Mouse (Mus musculus) heart, embryonic 12.5 days (tissue): ENCODE data around the gene Faf2. TPM values are rescaled to one million over a fixed set of nuclear protein-coding genes. Genes with fewer than 3 reads are reported as not detected.
"Not testable (repeated sequence)": the region's sequence is repeated elsewhere in the genome, so short reads cannot be mapped to it uniquely, and the experiment has no call there.

ENCODE experiments used
- ATAC-seq: fragments of 200-750 bp; cut with Nextera tagmentation; 2 replicates; pipeline ENCODE4 v1.8.0; 2017; ENCODE audit warnings: moderate TSS enrichment, moderate library complexity; ENCODE audit not compliant: insufficient number of reproducible peaks, low FRiP score
- H3K27ac ChIP-seq: fragments of 300-500 bp; sonication (generic); 2 replicates; pipeline ENCODE4 v1.5.1; 2016; ENCODE audit warnings: mild to moderate bottlenecking, moderate library complexity; ENCODE audit not compliant: poor library complexity, severe bottlenecking
- H3K27me3 ChIP-seq: fragments of 300-500 bp; sonication (generic); replicated peaks from 2 replicates; pipeline ENCODE4 v1.6.1; 2016; ENCODE audit warnings: mild to moderate bottlenecking, moderate library complexity
- H3K36me3 ChIP-seq: fragments of 300-500 bp; sonication (generic); 2 replicates; pipeline ENCODE4 v1.6.1; 2016; ENCODE audit warnings: mild to moderate bottlenecking, moderate library complexity
- H3K4me1 ChIP-seq: fragments of 300-500 bp; sonication (generic); replicated peaks from 2 replicates; pipeline ENCODE4 v1.6.1; 2016; ENCODE audit warnings: mild to moderate bottlenecking
- H3K4me2 ChIP-seq: fragments of 300-500 bp; sonication (generic); 2 replicates; pipeline ENCODE4 v1.6.1; 2016; ENCODE audit warnings: mild to moderate bottlenecking, moderate library complexity
- H3K4me3 ChIP-seq: fragments of 300-500 bp; sonication (generic); 2 replicates; pipeline ENCODE4 v1.5.1; 2016; ENCODE audit warnings: mild to moderate bottlenecking
- H3K9ac ChIP-seq: fragments of 300-500 bp; sonication (generic); 2 replicates; pipeline ENCODE4 v1.6.1; 2016; ENCODE audit warnings: mild to moderate bottlenecking, moderate library complexity
- H3K9me3 ChIP-seq: fragments of 300-500 bp; sonication (generic); replicated peaks from 2 replicates; pipeline ENCODE4 v1.6.1; 2016; ENCODE audit warnings: mild to moderate bottlenecking, moderate library complexity
- WGBS: fragments of 180-500 bp; shearing (Covaris S2); methylation state at CpG from one replicate; pipeline ENCODE4 v1.1.7; 2016; 5-methylcytosine and 5-hydroxymethylcytosine counted together
- polyA plus RNA-seq: library from polyadenylated mRNA; unstranded; fragments of >200 nt; fragmentation: Nextera tagmentation; extraction: Ambion mirVana; gene quantifications from 2 replicates; pipeline ENCODE4 v1.2.1, GENCODE M21; 2016

The Faf2 gene
- polyA plus RNA-seq, 1 experiment from 2014 or later = 48.8 TPM

DNA sequence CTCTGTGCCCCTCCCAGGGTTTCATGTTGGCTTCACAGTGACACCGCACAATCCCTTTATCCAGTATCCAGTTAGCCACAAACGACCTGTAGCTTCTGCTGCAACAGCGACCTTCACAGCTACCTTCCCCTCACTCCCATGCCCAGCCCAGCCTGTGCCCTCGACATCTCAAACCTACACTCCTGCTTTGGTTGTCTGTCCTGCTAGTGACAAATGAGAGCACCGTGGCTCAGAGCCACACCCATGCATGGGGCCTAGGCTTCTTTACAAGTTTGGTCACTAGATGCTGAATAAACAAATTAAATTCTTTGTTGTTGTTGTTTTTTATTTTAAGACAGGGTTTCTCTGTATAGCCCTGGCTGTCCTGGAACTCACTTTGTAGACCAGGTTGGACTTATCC, 14.4 kb upstream of the Faf2 start:
- peaks cover 12% of the 10 kb centered on the region; the same call in 1 of the 2 replicates for H3K36me3 ChIP-seq
- no peak overlapping the region for H3K4me3 ChIP-seq
- H3K4me2 ChIP-seq = no peak overlapping the region
- ATAC-seq = no peak
- no peak overlapping the region for H3K27ac ChIP-seq
- H3K4me1 ChIP-seq = peaks cover 28% of the 10 kb centered on the region
- no peaks in the 10 kb centered on the region for H3K9me3 ChIP-seq
- 65% methylated on average over 5 of the region's 5 CpGs for WGBS
- no peak overlapping the region for H3K9ac ChIP-seq
- H3K27me3 ChIP-seq = no peaks in the 10 kb centered on the region

DNA sequence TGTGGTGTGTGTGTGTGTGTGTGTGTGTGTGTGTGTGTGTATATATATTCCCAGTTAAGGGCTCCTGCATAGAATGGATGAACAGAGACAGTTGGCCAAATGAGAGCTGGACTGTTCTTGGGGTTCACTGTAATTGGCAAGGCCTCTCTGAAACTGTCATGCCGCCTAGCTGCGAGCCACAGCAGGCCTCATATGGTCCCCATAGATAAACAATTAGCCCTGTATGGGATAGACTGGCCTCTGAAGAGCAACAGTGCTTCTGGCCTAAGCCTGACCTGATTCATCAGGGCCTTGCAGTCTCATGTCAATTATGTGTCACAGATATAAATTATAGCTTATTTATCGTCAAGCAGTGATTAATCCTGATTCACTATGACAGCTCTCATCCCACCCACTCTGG, 13.6 kb upstream of the Faf2 start:
- Histone ChIP-seq H3K36me3 (peaks cover 12% of the 10 kb centered on the region; the same call in 1 of the 2 replicates), H3K4me2 (no peak overlapping the region), H3K4me1 (peaks cover 22% of the 10 kb centered on the region), H3K27ac (no peak overlapping the region), H3K4me3 (no peak overlapping the region), H3K27me3 (no peaks in the 10 kb centered on the region), H3K9ac (no peak overlapping the region), H3K9me3 (no peaks in the 10 kb centered on the region)
- ATAC-seq = no peak
- WGBS = 77% methylated on average over 3 of the region's 3 CpGs

DNA sequence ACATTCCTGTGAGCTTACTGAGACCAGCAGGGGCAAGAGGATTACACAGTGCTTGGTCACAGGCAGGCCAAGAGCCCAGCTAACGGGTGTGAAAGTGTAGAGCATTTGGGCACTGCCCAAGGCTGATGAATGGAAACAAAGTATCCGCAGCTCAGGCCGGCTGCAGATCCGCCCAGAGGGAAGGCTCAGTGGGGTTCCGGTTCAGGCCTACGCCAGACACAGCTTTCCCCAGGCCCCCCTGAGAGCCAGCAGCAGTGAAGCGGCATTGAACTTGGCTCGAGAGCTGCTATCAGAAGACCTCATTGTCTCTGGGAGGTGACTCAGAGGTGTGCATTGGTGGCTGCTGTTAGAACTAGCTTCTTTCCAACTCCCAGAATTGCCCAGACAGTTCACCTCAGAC, 12.9 kb upstream of the Faf2 start:
- Histone ChIP-seq H3K36me3 (peaks cover 12% of the 10 kb centered on the region; the same call in 1 of the 2 replicates), H3K4me1 (peaks cover 20% of the 10 kb centered on the region), H3K9ac (peak overlapping the region; percentile 31; the same call in 1 of the 2 replicates), H3K27me3 (no peaks in the 10 kb centered on the region), H3K27ac (no peak overlapping the region), H3K9me3 (no peaks in the 10 kb centered on the region), H3K4me3 (no peak overlapping the region), H3K4me2 (peak overlapping the region; percentile 27)
- 0 out of 2 replicates have a peak, but pooled peaks have one; percentile 10 for ATAC-seq
- 32% methylated on average over 8 of the region's 8 CpGs for WGBS

DNA sequence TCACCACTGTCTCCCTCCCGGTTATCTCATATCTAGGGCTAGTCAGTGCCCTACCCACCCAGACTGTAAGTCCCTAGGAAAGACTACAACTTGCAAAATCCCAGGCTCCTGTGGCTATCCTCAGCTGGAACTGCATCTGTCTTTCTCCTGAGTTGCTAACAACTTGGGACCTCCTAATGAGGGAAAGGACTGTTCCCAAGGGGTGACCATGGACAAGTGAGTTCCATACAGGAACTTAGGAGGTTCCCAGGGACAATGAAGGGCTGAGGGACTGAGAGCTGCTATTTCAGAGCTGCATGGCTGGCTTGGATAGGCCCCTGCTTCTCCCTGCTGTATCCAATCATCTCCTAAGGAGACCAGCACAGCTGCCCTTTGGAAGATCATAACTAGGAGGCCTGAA, 12.3 kb upstream of the Faf2 start:
- Histone ChIP-seq H3K4me2 (peak overlapping the region; percentile 27; the same call in 1 of the 2 replicates), H3K4me3 (no peak overlapping the region), H3K27ac (no peak overlapping the region; the same call in 1 of the 2 replicates), H3K36me3 (peaks cover 12% of the 10 kb centered on the region; the same call in 1 of the 2 replicates), H3K9ac (peak overlapping the region; percentile 31; the same call in 1 of the 2 replicates), H3K27me3 (no peaks in the 10 kb centered on the region), H3K9me3 (no peaks in the 10 kb centered on the region), H3K4me1 (peaks cover 20% of the 10 kb centered on the region)
- WGBS = 4% methylated on average over 1 of the region's 1 CpGs
- ATAC-seq = no peak

DNA sequence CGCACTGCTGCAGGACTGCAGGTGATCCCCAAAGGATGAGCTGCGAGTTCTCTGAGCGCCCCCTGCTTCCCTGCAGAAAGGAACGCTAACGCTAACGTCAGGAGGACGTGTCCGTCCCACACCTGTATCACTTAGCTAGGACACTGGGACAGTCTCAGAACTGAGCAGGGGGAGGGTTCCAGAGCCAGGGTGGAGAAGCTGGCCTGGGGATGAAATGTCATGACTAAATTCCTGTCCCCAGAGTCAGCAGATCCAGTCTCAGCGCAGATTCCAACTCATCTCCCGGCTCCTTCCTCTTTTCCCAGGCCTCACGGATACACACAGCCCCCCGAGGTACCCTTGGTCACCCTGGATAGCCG, 11.0 kb upstream of the Faf2 start:
- Histone ChIP-seq H3K4me1 (peaks cover 20% of the 10 kb centered on the region), H3K27me3 (no peaks in the 10 kb centered on the region), H3K9ac (peak overlapping the region; percentile 88), H3K4me2 (peak overlapping the region; percentile 96), H3K27ac (0 out of 2 replicates have a peak overlapping the region, but pooled peaks have one; percentile 7), H3K36me3 (peaks cover 2% of the 10 kb centered on the region; the same call in 1 of the 2 replicates), H3K9me3 (no peaks in the 10 kb centered on the region), H3K4me3 (peak overlapping the region; percentile 76)
- WGBS = 13% methylated on average over 13 of the region's 13 CpGs
- ATAC-seq = 0 out of 2 replicates have a peak, but pooled peaks have one; percentile 26

DNA sequence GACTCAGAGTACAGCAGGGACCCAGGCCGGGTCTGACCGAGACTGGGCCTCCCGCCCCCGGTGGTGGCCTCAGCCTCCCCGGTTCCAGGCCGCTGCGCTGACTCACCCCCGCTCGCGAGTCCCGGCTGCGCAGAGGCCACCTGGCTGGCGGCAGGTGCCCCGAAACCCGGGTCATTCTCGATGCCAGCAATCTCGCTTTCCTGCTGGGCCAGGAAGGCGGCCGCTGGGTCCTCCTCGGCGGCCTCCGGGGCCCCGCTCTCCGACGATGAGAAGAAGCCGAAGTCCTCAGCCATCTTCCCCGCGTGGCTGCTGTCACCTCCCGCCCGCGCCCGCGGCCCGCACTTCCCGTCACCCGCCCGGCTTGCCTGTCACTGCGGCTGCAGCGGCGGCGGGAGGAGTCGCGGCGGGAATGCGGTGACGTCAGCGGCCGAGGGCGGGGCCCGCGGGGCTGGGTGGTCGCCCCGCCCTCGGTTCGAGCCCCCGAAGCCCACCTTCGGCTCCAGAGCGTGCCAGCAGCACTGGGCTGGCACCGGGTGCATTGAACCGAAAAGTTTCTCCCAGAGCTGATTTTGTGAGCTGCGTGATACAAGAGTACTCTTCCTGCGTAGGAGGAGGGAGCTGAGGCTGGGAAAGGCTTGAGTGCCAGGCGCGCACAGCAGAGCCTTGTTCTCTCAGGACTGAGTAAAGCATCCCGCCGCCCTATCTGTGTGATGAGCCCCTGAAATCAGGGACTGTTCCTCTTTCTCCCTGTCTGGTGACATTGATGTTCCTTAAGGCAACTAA, 10.4 kb upstream of the Faf2 start, which contains the start of gene Cltb:
Gene Cltb (minus strand): TSS at position 373 of the 783 bp plus-strand sequence.
- peak; percentile 82 for ATAC-seq
- Histone ChIP-seq H3K4me3 (peak within 1 kb of the TSS; percentile 76), H3K9ac (peak within 1 kb of the TSS; percentile 88), H3K9me3 (no peaks in the 10 kb centered on the region), H3K4me2 (peak within 1 kb of the TSS; percentile 96), H3K27ac (0 out of 2 replicates have a peak within 1 kb of the TSS, but pooled peaks have one; percentile 7), H3K36me3 (no peaks in the 10 kb centered on the region; the same call in 1 of the 2 replicates), H3K27me3 (no peaks in the 10 kb centered on the region), H3K4me1 (peaks cover 20% of the 10 kb centered on the region)
- WGBS = under 1% methylated on average over 66 of the region's 66 CpGs

DNA sequence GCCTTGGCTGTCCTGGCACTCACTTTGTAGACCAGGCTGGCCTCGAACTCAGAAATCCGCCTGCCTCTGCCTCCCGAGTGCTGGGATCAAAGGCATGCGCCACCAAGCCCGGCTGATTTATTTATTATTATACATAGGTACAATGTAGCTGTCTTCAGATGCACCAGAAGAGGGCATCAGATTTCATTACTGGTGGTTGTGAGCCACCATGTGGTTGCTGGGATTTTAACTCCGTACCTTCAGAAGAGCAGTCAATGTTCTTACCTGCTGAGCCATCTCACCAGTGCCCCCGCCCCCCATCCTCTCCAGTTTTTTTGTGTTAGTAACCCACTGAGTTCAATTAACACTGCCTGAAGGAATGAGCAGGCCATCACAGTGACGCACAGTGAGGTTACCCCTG, 8.4 kb upstream of the Faf2 start:
- 85% methylated on average over 8 of the region's 8 CpGs for WGBS
- H3K27ac ChIP-seq, H3K9me3 ChIP-seq, H3K9ac ChIP-seq, H3K4me2 ChIP-seq, H3K4me3 ChIP-seq, H3K36me3 ChIP-seq, H3K27me3 ChIP-seq, ATAC-seq: not testable (repeated sequence)
- H3K4me1 ChIP-seq = peaks cover 20% of the 10 kb centered on the region

DNA sequence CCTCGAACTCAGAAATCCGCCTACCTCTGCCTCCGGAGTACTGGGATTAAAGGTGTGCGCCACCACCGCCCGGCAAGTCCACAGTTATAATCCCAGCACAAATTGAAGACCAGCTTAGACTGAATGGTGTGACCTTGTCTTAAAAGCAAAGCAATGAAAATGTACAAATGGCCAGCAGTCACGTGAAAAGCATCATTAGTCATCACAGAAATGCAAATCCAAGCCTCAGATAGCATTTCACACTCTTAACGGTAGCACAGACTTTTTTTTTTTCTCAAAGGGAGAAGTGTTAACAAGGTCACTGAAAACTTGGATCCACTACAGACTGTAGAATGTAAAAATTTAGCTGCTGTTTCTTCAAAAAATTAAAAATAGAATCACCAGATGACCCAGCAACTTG, 5.3 kb upstream of the Faf2 start:
- H3K4me1 ChIP-seq = 0 out of 2 replicates have a peak, but pooled peaks cover 5% of the 10 kb centered on the region
- H3K4me2 ChIP-seq = no peak overlapping the region
- no peak overlapping the region for H3K4me3 ChIP-seq
- H3K27me3 ChIP-seq = no peaks in the 10 kb centered on the region
- no peak overlapping the region for H3K27ac ChIP-seq
- no peak for ATAC-seq
- H3K9me3 ChIP-seq = no peaks in the 10 kb centered on the region
- WGBS = 79% methylated on average over 8 of the region's 8 CpGs
- no peak overlapping the region for H3K9ac ChIP-seq
- H3K36me3 ChIP-seq = no peaks in the 10 kb centered on the region

DNA sequence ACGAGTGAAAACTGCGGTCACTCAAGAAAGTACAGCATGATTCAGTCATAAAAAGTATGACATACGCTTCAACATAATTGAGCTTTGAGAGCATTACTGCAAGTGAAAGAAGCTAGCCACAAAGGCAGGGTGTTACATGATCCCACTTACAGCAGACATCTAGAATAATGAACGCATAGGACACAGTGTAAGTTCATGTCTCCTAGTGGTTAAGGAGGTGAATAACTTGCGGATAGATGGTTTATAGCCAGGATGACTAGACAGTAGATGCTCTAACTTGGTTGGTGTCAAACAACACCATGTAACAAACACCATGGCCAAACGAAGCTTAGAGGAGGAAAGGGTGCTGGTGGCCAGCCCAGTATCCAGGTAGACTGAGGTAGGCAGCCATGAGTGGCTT, 4.6 kb upstream of the Faf2 start:
- H3K9me3 ChIP-seq = no peaks in the 10 kb centered on the region
- H3K27ac ChIP-seq = no peak overlapping the region
- no peak overlapping the region for H3K9ac ChIP-seq
- 65% methylated on average over 6 of the region's 6 CpGs for whole genome bisulfite sequencing
- H3K27me3 ChIP-seq = no peaks in the 10 kb centered on the region
- H3K4me2 ChIP-seq = no peak overlapping the region
- H3K36me3 ChIP-seq = no peaks in the 10 kb centered on the region
- ATAC-seq = no peak
- 0 out of 2 replicates have a peak, but pooled peaks cover 5% of the 10 kb centered on the region for H3K4me1 ChIP-seq
- H3K4me3 ChIP-seq = no peak overlapping the region

DNA sequence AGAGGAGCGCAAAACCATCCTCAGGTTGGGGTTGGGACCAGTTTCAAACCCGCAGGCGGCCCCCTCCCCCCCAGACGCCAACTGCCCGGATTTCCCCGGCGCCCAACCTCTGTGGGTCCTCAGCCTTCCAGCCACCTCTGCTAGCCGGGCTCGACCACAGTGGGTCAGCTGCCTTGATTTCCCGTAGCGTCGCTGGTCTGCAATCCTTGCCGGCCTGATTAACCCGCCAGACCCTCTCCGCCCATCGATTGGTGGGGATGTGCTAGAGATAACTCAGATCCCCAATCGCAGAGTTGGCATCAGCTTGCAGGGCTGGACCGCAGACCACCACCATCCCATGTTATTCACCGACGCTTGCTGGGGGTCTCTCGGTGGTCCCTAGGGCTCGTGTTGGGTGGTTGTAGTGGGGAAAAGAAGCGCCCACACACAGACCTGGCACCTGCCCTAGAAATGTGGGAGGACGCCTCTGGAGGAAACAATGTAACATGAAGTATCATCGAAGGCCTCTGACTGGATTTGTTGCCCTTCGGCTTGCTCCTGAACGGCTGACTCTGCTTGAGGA, 457 bp downstream of the Faf2 start:
- peak; percentile 62 for ATAC-seq
- Histone ChIP-seq H3K4me1 (peaks cover 16% of the 10 kb centered on the region), H3K4me3 (peak overlapping the region; percentile 91), H3K27ac (peak overlapping the region; percentile 80), H3K27me3 (no peaks in the 10 kb centered on the region), H3K36me3 (peaks cover 3% of the 10 kb centered on the region; the same call in 1 of the 2 replicates), H3K4me2 (peak overlapping the region; percentile 81), H3K9ac (peak overlapping the region; percentile 95), H3K9me3 (no peaks in the 10 kb centered on the region)
- WGBS = under 1% methylated on average over 27 of the region's 27 CpGs

DNA sequence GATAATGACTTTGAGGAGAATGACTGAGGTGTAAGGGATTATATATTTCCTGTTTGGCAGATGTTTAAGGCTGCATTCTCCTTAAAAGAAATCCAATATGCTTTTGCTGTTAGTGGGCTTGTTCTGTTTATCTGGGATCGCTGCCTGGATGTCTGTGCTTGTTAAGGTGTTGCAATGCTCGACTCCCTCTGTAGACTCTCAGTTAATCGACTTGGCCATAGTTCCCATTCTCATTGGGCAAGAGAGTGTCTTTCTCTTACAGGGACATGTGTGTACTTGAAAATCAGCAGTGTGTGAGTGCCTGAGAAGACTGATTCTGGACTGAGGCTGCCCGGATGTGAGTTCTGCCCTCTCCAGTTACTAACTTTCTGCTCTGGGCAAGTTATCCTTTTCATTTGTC, 7.5 kb downstream of the Faf2 start:
- H3K4me2 ChIP-seq = no peak overlapping the region
- 77% methylated on average over 4 of the region's 4 CpGs for WGBS
- no peaks in the 10 kb centered on the region for H3K4me1 ChIP-seq
- H3K27me3 ChIP-seq = no peaks in the 10 kb centered on the region
- ATAC-seq = no peak
- H3K9me3 ChIP-seq = no peaks in the 10 kb centered on the region
- peaks cover 17% of the 10 kb centered on the region for H3K36me3 ChIP-seq
- H3K4me3 ChIP-seq = no peak overlapping the region
- H3K9ac ChIP-seq = no peak overlapping the region
- no peak overlapping the region for H3K27ac ChIP-seq
